Mouse (Mus musculus) c-Kit-positive CD71-negative TER-119-negative erythroid progenitor cells, embryonic 14.5 days (primary cell): Measurements from ENCODE around the gene Gstp2.
"Not testable (repeated sequence)": the region's sequence is repeated elsewhere in the genome, so short reads cannot be mapped to it uniquely, and the experiment has no call there.

Source experiments
- DNase-seq: peaks from one replicate; pipeline ENCODE4 v3.0.0-alpha.2; 2013; ENCODE audit warnings: low read depth

Gene Gstp2

GRCm38 (mm10) chr19:4049069-4049468 is 3.2 kb upstream of the Gstp2 start:
- not testable (repeated sequence) for DNase-seq

- peak; percentile 85 for DNase-seq
Measured at GRCm38 (mm10) chr19:4047859-4048258, 2.0 kb upstream of the Gstp2 start.

- no peak for DNase-seq
Measured at GRCm38 (mm10) chr19:4046866-4047254, 1.0 kb upstream of the Gstp2 start.

- DNase-seq, result not testable (repeated sequence)
Measured at GRCm38 (mm10) chr19:4044109-4044508, 1.7 kb downstream of the Gstp2 start.

- DNase-seq, result no peak
Measured at GRCm38 (mm10) chr19:4042124-4042523, 3.7 kb downstream of the Gstp2 start.

GRCm38 (mm10) chr19:4041500-4041899 is 4.3 kb downstream of the Gstp2 start:
- not testable (repeated sequence) for DNase-seq

- DNase-seq, result not testable (repeated sequence)
Measured at GRCm38 (mm10) chr19:4040941-4041340, 4.9 kb downstream of the Gstp2 start.

- DNase-seq, result peak; percentile 96
Measured at GRCm38 (mm10) chr19:4037788-4038232, 8.0 kb downstream of the Gstp2 start, which contains the start of gene Gstp1. Gene Gstp1, minus strand, starts transcription at chr19:4037985.

- DNase-seq, result not testable (repeated sequence)
Measured at GRCm38 (mm10) chr19:4037154-4037787, 8.6 kb downstream of the Gstp2 start.

- DNase-seq, result no peak
Measured at GRCm38 (mm10) chr19:4036327-4037045, 9.3 kb downstream of the Gstp2 start.

GRCm38 (mm10) chr19:4033742-4034141 is 12.1 kb downstream of the Gstp2 start:
- no peak for DNase-seq

- no peak for DNase-seq
Measured at GRCm38 (mm10) chr19:4033298-4033697, 12.5 kb downstream of the Gstp2 start.

GRCm38 (mm10) chr19:4032668-4033067 is 13.2 kb downstream of the Gstp2 start:
- DNase-seq, result no peak

- no peak for DNase-seq
Measured at GRCm38 (mm10) chr19:4027576-4027975, 18.2 kb downstream of the Gstp2 start.

- no peak for DNase-seq
Measured at GRCm38 (mm10) chr19:4023185-4023584, 22.6 kb downstream of the Gstp2 start.

- peak; percentile 73 for DNase-seq
Measured at GRCm38 (mm10) chr19:4018743-4019583, 26.9 kb downstream of the Gstp2 start.

GRCm38 (mm10) chr19:4017921-4018587 is 27.8 kb downstream of the Gstp2 start:
- DNase-seq, result no peak

- DNase-seq, result no peak
Measured at GRCm38 (mm10) chr19:4015635-4016034, 30.2 kb downstream of the Gstp2 start.

GRCm38 (mm10) chr19:4014802-4015201 is 31.0 kb downstream of the Gstp2 start:
- no peak for DNase-seq

GRCm38 (mm10) chr19:4013066-4013465 is 32.8 kb downstream of the Gstp2 start:
- no peak for DNase-seq

GRCm38 (mm10) chr19:4012432-4013022 is 33.3 kb downstream of the Gstp2 start, which contains the start of gene Ndufv1:
Gene Ndufv1, minus strand, starts transcription at chr19:4012806.
- peak; percentile 99 for DNase-seq
